Comparison of ENCODE assay signal across 25 mouse cellular contexts in genomic region chr7:102080311-102080710, GRCm38 (mm10). TPM values are rescaled to one million over a fixed set of nuclear protein-coding genes. Genes with fewer than 3 reads are reported as not detected.
"Had no signal": no experiment of that assay in that cellular context is flagged by ENCODE, and none has a peak within 500 bp of the region (broad histone marks: within the 10 kb centered on the region; RNA-seq: fewer than 3 reads in every experiment).

No protein-coding gene starts in this region.

- H3K4me1 ChIP-seq: midbrain, embryonic 10.5 days; midbrain, embryonic 12.5 days; neural tube, embryonic 13.5 days; neural tube, embryonic 15.5 days had no signal

- H3K9ac ChIP-seq: lung, embryonic 14.5 days; midbrain, embryonic 12.5 days; neural tube, embryonic 13.5 days; neural tube, embryonic 15.5 days had no signal

- H3K9me3 ChIP-seq: midbrain, embryonic 10.5 days; midbrain, embryonic 12.5 days; neural tube, embryonic 13.5 days; neural tube, embryonic 15.5 days had no signal

- H3K4me2 ChIP-seq: lung, embryonic 14.5 days; midbrain, embryonic 12.5 days; neural tube, embryonic 13.5 days; neural tube, embryonic 15.5 days had no signal

- ATAC-seq: midbrain, embryonic 16.5 days had no signal

- H3K27me3 ChIP-seq: midbrain, embryonic 12.5 days; neural tube, embryonic 13.5 days; neural tube, embryonic 15.5 days had no signal

- H3K27ac ChIP-seq: midbrain, embryonic 10.5 days; midbrain, embryonic 12.5 days; neural tube, embryonic 13.5 days; neural tube, embryonic 15.5 days had no signal

- H3K4me3 ChIP-seq: midbrain, embryonic 10.5 days; midbrain, embryonic 12.5 days; myocyte; neural tube, embryonic 13.5 days; neural tube, embryonic 15.5 days had no signal

- DNase-seq: lung, embryonic 14.5 days; lung, postnatal 10 days; lung, postnatal 4 days; midbrain, embryonic 14.5 days; retina, postnatal 1 day; right cerebral cortex, adult 18-20 months; right cerebral cortex, postnatal 25 days; right cerebral cortex, postnatal 4 days; spleen, adult 18-20 months; thymus, adult 18-20 months; thymus, postnatal 14 days; thymus, postnatal 36 days had no signal

RNA-seq across cellular contexts. Expression of gene Trpc2, which starts 2.6 kb away (rescaled TPM):
- polyA plus RNA-seq: lung, embryonic 14.5 days; midbrain, embryonic 10.5 days; midbrain, embryonic 12.5 days; midbrain, embryonic 16.5 days; myocyte; neural tube, embryonic 11.5 days; stomach, embryonic 14.5 days; stomach, embryonic 16.5 days; thymus, postnatal 0 days had no signal

RNA-seq across cellular contexts. Expression of gene Art1, which starts 21.2 kb away (rescaled TPM):
- total RNA-seq: megakaryocyte, adult 5-6 weeks; megakaryocyte-erythroid progenitor cell, adult 5-6 weeks had no signal
- polyA plus RNA-seq: small intestine, adult 2 months had no signal
